Mouse (Mus musculus): ENCODE measurements around the gene Ropn1l.

- TF ChIP-seq GATA1 (IDR thresholded peaks at IDR 0.05; ENCODE audit: low read depth, low read length): no peak
- TF ChIP-seq CTCF (IDR thresholded peaks at IDR 0.05 in 2 of 3, conservative IDR thresholded peaks at IDR 0.05 in 1 of 3; ENCODE audit: control insufficient read depth in 1 of 3, insufficient read depth in 1 of 3, low read depth in 2 of 3, low read length in 3 of 3, poor library complexity in 1 of 3, severe bottlenecking in 1 of 3): no peak
Measured at GRCm38 (mm10) chr15:31471529-31471928, 18.0 kb upstream of the Ropn1l start.

Data from MEL (cell line).